Mouse (Mus musculus): ENCODE measurements at regions not wholly inside any gene's neighbourhood (a gene's known extent, or its start where the extent isn't known, plus 50 kb on each side); places are given as distances from the start of the nearest gene placed in this dataset.

- Histone ChIP-seq H3K4me3 (replicated peaks) (no peak overlapping the region), H3K36me3 (replicated peaks; ENCODE audit: low read length) (no peaks in the 10 kb centered on the region), H3K9me3 (peaks cover 21% of the 10 kb centered on the region), H3K27me3 (replicated peaks) (peaks cover 31% of the 10 kb centered on the region), H3K4me1 (peaks cover 16% of the 10 kb centered on the region)
- TF ChIP-seq FLI1 (IDR thresholded peaks at IDR 0.05; ENCODE audit: low read length) (no peak), GATA1 (IDR thresholded peaks at IDR 0.05; ENCODE audit: borderline replicate concordance, low read length) (no peak)
Measured at GRCm38 (mm10) chr3:52158788-52159260, 53.9 kb upstream of the Maml3 start.

GRCm38 (mm10) chr3:52161688-52162087 is 56.8 kb upstream of the Maml3 start:
- TF ChIP-seq GATA1 (IDR thresholded peaks at IDR 0.05; ENCODE audit: borderline replicate concordance, low read length): no peak
- no peak for TF ChIP-seq FLI1 (IDR thresholded peaks at IDR 0.05; ENCODE audit: low read length)
- H3K4me1 ChIP-seq: peaks cover 16% of the 10 kb centered on the region
- H3K4me3 ChIP-seq (replicated peaks): no peak overlapping the region
- no peaks in the 10 kb centered on the region for H3K36me3 ChIP-seq (replicated peaks; ENCODE audit: low read length)
- peaks cover 2% of the 10 kb centered on the region for H3K9me3 ChIP-seq
- H3K27me3 ChIP-seq (replicated peaks): peaks cover 31% of the 10 kb centered on the region

- Histone ChIP-seq H3K36me3 (replicated peaks; ENCODE audit: low read length) (no peaks in the 10 kb centered on the region), H3K9me3 (no peaks in the 10 kb centered on the region), H3K27me3 (replicated peaks) (peaks cover 33% of the 10 kb centered on the region), H3K4me3 (replicated peaks) (no peak overlapping the region), H3K4me1 (peaks cover 9% of the 10 kb centered on the region)
- TF ChIP-seq FLI1 (IDR thresholded peaks at IDR 0.05; ENCODE audit: low read length): no peak
- no peak for TF ChIP-seq GATA1 (IDR thresholded peaks at IDR 0.05; ENCODE audit: borderline replicate concordance, low read length)
Measured at GRCm38 (mm10) chr3:52163990-52164389, 59.1 kb upstream of the Maml3 start.

GRCm38 (mm10) chr3:52167420-52167819 is 62.5 kb upstream of the Maml3 start:
- no peaks in the 10 kb centered on the region; the same call in 1 of the 2 replicates for H3K4me1 ChIP-seq
- H3K4me3 ChIP-seq (replicated peaks): no peak overlapping the region
- H3K9me3 ChIP-seq: no peaks in the 10 kb centered on the region
- TF ChIP-seq GATA1 (IDR thresholded peaks at IDR 0.05; ENCODE audit: borderline replicate concordance, low read length) (no peak), FLI1 (IDR thresholded peaks at IDR 0.05; ENCODE audit: low read length) (no peak)
- no peaks in the 10 kb centered on the region for H3K36me3 ChIP-seq (replicated peaks; ENCODE audit: low read length)
- H3K27me3 ChIP-seq (replicated peaks): peaks cover 42% of the 10 kb centered on the region

GRCm38 (mm10) chr3:52170847-52171246 is 66.0 kb upstream of the Maml3 start:
- no peak for TF ChIP-seq FLI1 (IDR thresholded peaks at IDR 0.05; ENCODE audit: low read length)
- TF ChIP-seq GATA1 (IDR thresholded peaks at IDR 0.05; ENCODE audit: borderline replicate concordance, low read length): no peak

GRCm38 (mm10) chr3:52171303-52171702 is 66.4 kb upstream of the Maml3 start:
- H3K27me3 ChIP-seq (replicated peaks): peaks cover 50% of the 10 kb centered on the region
- H3K4me1 ChIP-seq: peaks cover 19% of the 10 kb centered on the region
- H3K9me3 ChIP-seq: no peaks in the 10 kb centered on the region
- no peak overlapping the region for H3K4me3 ChIP-seq (replicated peaks)
- H3K36me3 ChIP-seq (replicated peaks; ENCODE audit: low read length): no peaks in the 10 kb centered on the region
- TF ChIP-seq GATA1 (IDR thresholded peaks at IDR 0.05; ENCODE audit: borderline replicate concordance, low read length) (no peak), FLI1 (IDR thresholded peaks at IDR 0.05; ENCODE audit: low read length) (no peak)

More at GRCm38 (mm10) chr3:52170847-52171246, 66.0 kb upstream of the Maml3 start:
- H3K27me3 ChIP-seq (replicated peaks): peaks cover 48% of the 10 kb centered on the region
- H3K4me1 ChIP-seq: peaks cover 14% of the 10 kb centered on the region
- H3K9me3 ChIP-seq: no peaks in the 10 kb centered on the region
- no peak overlapping the region for H3K4me3 ChIP-seq (replicated peaks)
- H3K36me3 ChIP-seq (replicated peaks; ENCODE audit: low read length): no peaks in the 10 kb centered on the region

GRCm38 (mm10) chr3:52173490-52173889 is 68.6 kb upstream of the Maml3 start:
- Histone ChIP-seq H3K9me3 (no peaks in the 10 kb centered on the region), H3K4me3 (replicated peaks) (no peak overlapping the region), H3K27me3 (replicated peaks) (peaks cover 49% of the 10 kb centered on the region), H3K4me1 (peaks cover 29% of the 10 kb centered on the region), H3K36me3 (replicated peaks; ENCODE audit: low read length) (no peaks in the 10 kb centered on the region)
- TF ChIP-seq FLI1 (IDR thresholded peaks at IDR 0.05; ENCODE audit: low read length): no peak
- TF ChIP-seq GATA1 (IDR thresholded peaks at IDR 0.05; ENCODE audit: borderline replicate concordance, low read length): no peak

GRCm38 (mm10) chr3:52176108-52176507 is 71.2 kb upstream of the Maml3 start:
- Histone ChIP-seq H3K4me3 (replicated peaks) (no peak overlapping the region), H3K4me1 (peaks cover 51% of the 10 kb centered on the region), H3K9me3 (no peaks in the 10 kb centered on the region), H3K36me3 (replicated peaks; ENCODE audit: low read length) (no peaks in the 10 kb centered on the region), H3K27me3 (replicated peaks) (peaks cover 58% of the 10 kb centered on the region)
- TF ChIP-seq FLI1 (IDR thresholded peaks at IDR 0.05; ENCODE audit: low read length): no peak
- TF ChIP-seq GATA1 (IDR thresholded peaks at IDR 0.05; ENCODE audit: borderline replicate concordance, low read length): no peak

- Histone ChIP-seq H3K36me3 (replicated peaks; ENCODE audit: low read length) (no peaks in the 10 kb centered on the region), H3K4me1 (peaks cover 58% of the 10 kb centered on the region), H3K4me3 (replicated peaks) (no peak overlapping the region), H3K9me3 (no peaks in the 10 kb centered on the region), H3K27me3 (replicated peaks) (peaks cover 60% of the 10 kb centered on the region)
- no peak for TF ChIP-seq FLI1 (IDR thresholded peaks at IDR 0.05; ENCODE audit: low read length)
- no peak for TF ChIP-seq GATA1 (IDR thresholded peaks at IDR 0.05; ENCODE audit: borderline replicate concordance, low read length)
Measured at GRCm38 (mm10) chr3:52178851-52179250, 74.0 kb upstream of the Maml3 start.

GRCm38 (mm10) chr3:52179686-52180085 is 74.8 kb upstream of the Maml3 start:
- Histone ChIP-seq H3K9me3 (no peaks in the 10 kb centered on the region), H3K4me3 (replicated peaks) (peak overlapping the region; percentile 71), H3K27me3 (replicated peaks) (peaks cover 65% of the 10 kb centered on the region), H3K4me1 (peaks cover 55% of the 10 kb centered on the region), H3K36me3 (replicated peaks; ENCODE audit: low read length) (no peaks in the 10 kb centered on the region)
- TF ChIP-seq GATA1 (IDR thresholded peaks at IDR 0.05; ENCODE audit: borderline replicate concordance, low read length) (no peak), FLI1 (IDR thresholded peaks at IDR 0.05; ENCODE audit: low read length) (no peak)

GRCm38 (mm10) chr3:52180306-52180705 is 75.4 kb upstream of the Maml3 start:
- Histone ChIP-seq H3K4me1 (peaks cover 50% of the 10 kb centered on the region), H3K27me3 (replicated peaks) (peaks cover 68% of the 10 kb centered on the region), H3K36me3 (replicated peaks; ENCODE audit: low read length) (no peaks in the 10 kb centered on the region), H3K4me3 (replicated peaks) (no peak overlapping the region), H3K9me3 (no peaks in the 10 kb centered on the region)
- TF ChIP-seq GATA1 (IDR thresholded peaks at IDR 0.05; ENCODE audit: borderline replicate concordance, low read length) (no peak), FLI1 (IDR thresholded peaks at IDR 0.05; ENCODE audit: low read length) (no peak)
